ENCODE assay signal across 8 mouse cellular contexts in genomic region chr19:3575632-3576384, GRCm38 (mm10). TPM values are rescaled to one million over a fixed set of nuclear protein-coding genes. Genes with fewer than 3 reads are reported as not detected.
DNase-seq lines count a peak whose midpoint lies in the region; ATAC-seq lines count a peak whose summit lies in the region.

Gene Ppp6r3 (minus strand): TSS chr19:3575749.

- peak; percentile 99 for DNase-seq in CD4-positive, CD25-positive, alpha-beta regulatory T cell, adult 2 months (ENCODE audit: low read depth, low spot score)
- peak; percentile 87 for DNase-seq in fat pad, adult 2 months (ENCODE audit: extremely low read depth, low read depth, low spot score)
- DNase-seq in kidney, postnatal 10 days = peak; percentile 99
- DNase-seq in natural killer cell, adult 2 months (ENCODE audit: low spot score in 2 of 2) = peak; percentile 97 to 98

- under 1% methylated on average over 51 of the region's 51 CpGs for WGBS in heart, embryonic 13.5 days
- 1% methylated on average over 51 of the region's 51 CpGs for WGBS in liver, embryonic 12.5 days (ENCODE audit: insufficient replicate concordance)
- 1% methylated on average over 51 of the region's 51 CpGs for WGBS in stomach, embryonic 15.5 days

- 0 out of 2 replicates have a peak, but pooled peaks cover 3% of the 10 kb centered on the region for H3K36me3 ChIP-seq in heart, embryonic 13.5 days
- H3K36me3 ChIP-seq in liver, embryonic 12.5 days = peaks cover 2% of the 10 kb centered on the region; the same call in 1 of the 2 replicates
- H3K36me3 ChIP-seq in stomach, embryonic 15.5 days = no peaks in the 10 kb centered on the region

- peak within 1 kb of the TSS; percentile 88 for H3K27ac ChIP-seq in brown adipose tissue, adult 24 weeks (replicated peaks; ENCODE audit: low read depth, low read length)
- peak within 1 kb of the TSS; percentile 95 for H3K27ac ChIP-seq in heart, embryonic 13.5 days (replicated peaks)
- H3K27ac ChIP-seq in liver, embryonic 12.5 days = peak within 1 kb of the TSS; percentile 94
- peak within 1 kb of the TSS; percentile 97 for H3K27ac ChIP-seq in stomach, embryonic 15.5 days

- peak within 1 kb of the TSS; percentile 81 for H3K4me2 ChIP-seq in heart, embryonic 13.5 days
- peak within 1 kb of the TSS; percentile 87 for H3K4me2 ChIP-seq in liver, embryonic 12.5 days
- peak within 1 kb of the TSS; percentile 70 for H3K4me2 ChIP-seq in stomach, embryonic 15.5 days

- peak; percentile 97 for ATAC-seq in heart, embryonic 13.5 days (ENCODE audit: extremely low read depth, insufficient number of reproducible peaks, low FRiP score, low TSS enrichment)
- ATAC-seq in liver, embryonic 12.5 days = peak; percentile 96
- ATAC-seq in stomach, embryonic 15.5 days (ENCODE audit: insufficient read depth, low FRiP score, low read depth) = peak; percentile 96

- H3K4me3 ChIP-seq in brown adipose tissue, adult 24 weeks (ENCODE audit: insufficient read depth, low read depth, low read length) = peak within 1 kb of the TSS; percentile 82
- H3K4me3 ChIP-seq in heart, embryonic 13.5 days = peak within 1 kb of the TSS; percentile 66
- peak within 1 kb of the TSS; percentile 80 for H3K4me3 ChIP-seq in liver, embryonic 12.5 days
- peak within 1 kb of the TSS; percentile 96 for H3K4me3 ChIP-seq in stomach, embryonic 15.5 days (replicated peaks)

- peaks cover 8% of the 10 kb centered on the region for H3K4me1 ChIP-seq in brown adipose tissue, adult 24 weeks (ENCODE audit: control insufficient read depth, insufficient read depth, insufficient read length, low read length)
- H3K4me1 ChIP-seq in heart, embryonic 13.5 days = peaks cover 46% of the 10 kb centered on the region
- peaks cover 46% of the 10 kb centered on the region for H3K4me1 ChIP-seq in liver, embryonic 12.5 days
- peaks cover 13% of the 10 kb centered on the region for H3K4me1 ChIP-seq in stomach, embryonic 15.5 days

- peak within 1 kb of the TSS; percentile 88 for H3K9ac ChIP-seq in heart, embryonic 13.5 days
- H3K9ac ChIP-seq in liver, embryonic 12.5 days = peak within 1 kb of the TSS; percentile 94
- peak within 1 kb of the TSS; percentile 93 for H3K9ac ChIP-seq in stomach, embryonic 15.5 days

- no peaks in the 10 kb centered on the region for H3K9me3 ChIP-seq in heart, embryonic 13.5 days
- H3K9me3 ChIP-seq in liver, embryonic 12.5 days (replicated peaks) = no peaks in the 10 kb centered on the region
- no peaks in the 10 kb centered on the region for H3K9me3 ChIP-seq in stomach, embryonic 15.5 days

- H3K27me3 ChIP-seq in heart, embryonic 13.5 days (replicated peaks) = no peaks in the 10 kb centered on the region
- H3K27me3 ChIP-seq in liver, embryonic 12.5 days (replicated peaks) = no peaks in the 10 kb centered on the region
- H3K27me3 ChIP-seq in stomach, embryonic 15.5 days (replicated peaks) = no peaks in the 10 kb centered on the region

RNA-seq across cellular contexts. Expression of gene Ppp6r3, which starts in this region (rescaled TPM):
- polyA plus RNA-seq in brown adipose tissue, adult 24 weeks (2012; ENCODE audit: insufficient read depth, insufficient read length, missing spikeins) = 32.4 and 45.1 TPM in 2 replicates
- 42.0 and 46.1 TPM in 2 replicates for polyA plus RNA-seq in heart, embryonic 13.5 days (2015; fragmentation: Nextera tagmentation; extraction: Ambion mirVana)
- 35.8 and 37.3 TPM in 2 replicates for polyA plus RNA-seq in liver, embryonic 12.5 days (2016; fragmentation: Nextera tagmentation; extraction: Ambion mirVana)
- polyA plus RNA-seq in stomach, embryonic 15.5 days (2015; fragmentation: Nextera tagmentation; extraction: Ambion mirVana) = 46.1 and 50.6 TPM in 2 replicates

Comparison
In these comparisons a context has a peak if more than half of its experiments do, and no peak if none do; other contexts are left out.
1. Peak in every context shown above with its lines: DNase-seq, ATAC-seq, H3K4me3 ChIP-seq and H3K27ac ChIP-seq.